In genomic region chr2:71644038-71644470, GRCm38 (mm10) we compare ENCODE assay signal across 8 mouse cellular contexts.
DNase-seq lines count a peak whose midpoint lies in the region; ATAC-seq lines count a peak whose summit lies in the region.

No protein-coding gene starts in this region.

- no peak overlapping the region for H3K9ac ChIP-seq in midbrain, embryonic 13.5 days (replicated peaks)

- DNase-seq in midbrain, embryonic 10.5 days (ENCODE audit: low spot score): no peak
- DNase-seq in embryo, embryonic 11 days: peak; percentile 58
- DNase-seq in induced T-regulatory cell, adult 2 months (ENCODE audit: low read depth): peak; percentile 20
- peak; percentile 27 for DNase-seq in lung, postnatal 14 days
- DNase-seq in spleen, adult 12 weeks (ENCODE audit: low spot score): no peak
- DNase-seq in gastrocnemius, postnatal 4 days (ENCODE audit: low spot score in 2 of 2): no peak
- DNase-seq in c-Kit-positive CD71-positive TER-119-positive erythroid progenitor cells, embryonic 14.5 days (ENCODE audit: low spot score): no peak

- H3K9me3 ChIP-seq in midbrain, embryonic 10.5 days (replicated peaks): peaks cover 11% of the 10 kb centered on the region
- peaks cover 3% of the 10 kb centered on the region; the same call in 1 of the 2 replicates for H3K9me3 ChIP-seq in midbrain, embryonic 13.5 days

- no peaks in the 10 kb centered on the region for H3K27me3 ChIP-seq in midbrain, embryonic 10.5 days (ENCODE audit: low read depth, poor library complexity, severe bottlenecking)
- H3K27me3 ChIP-seq in midbrain, embryonic 13.5 days: no peaks in the 10 kb centered on the region

- no peak overlapping the region for H3K4me3 ChIP-seq in midbrain, embryonic 10.5 days
- H3K4me3 ChIP-seq in midbrain, embryonic 13.5 days (replicated peaks): no peak overlapping the region

- ATAC-seq in midbrain, embryonic 13.5 days: no peak

- H3K4me2 ChIP-seq in midbrain, embryonic 13.5 days (replicated peaks): no peak overlapping the region

- peaks cover 15% of the 10 kb centered on the region for H3K4me1 ChIP-seq in midbrain, embryonic 10.5 days
- peaks cover 9% of the 10 kb centered on the region for H3K4me1 ChIP-seq in midbrain, embryonic 13.5 days (replicated peaks)

- peaks cover under 1% of the 10 kb centered on the region; the same call in 1 of the 2 replicates for H3K36me3 ChIP-seq in midbrain, embryonic 10.5 days
- no peaks in the 10 kb centered on the region for H3K36me3 ChIP-seq in midbrain, embryonic 13.5 days

- H3K27ac ChIP-seq in midbrain, embryonic 10.5 days (replicated peaks): peak overlapping the region; percentile 55
- H3K27ac ChIP-seq in midbrain, embryonic 13.5 days: no peak overlapping the region

- WGBS in midbrain, embryonic 10.5 days: 71% methylated on average over 6 of the region's 6 CpGs
- WGBS in midbrain, embryonic 13.5 days: 68% methylated on average over 6 of the region's 6 CpGs

Comparison
In these comparisons a context has a peak if more than half of its experiments do, and no peak if none do; other contexts are left out.
1. DNase-seq: peak in embryo, embryonic 11 days (single experiment), induced T-regulatory cell, adult 2 months (single experiment) and lung, postnatal 14 days (single experiment); none in midbrain, embryonic 10.5 days (single experiment), spleen, adult 12 weeks (single experiment), gastrocnemius, postnatal 4 days (0 of 2) and c-Kit-positive CD71-positive TER-119-positive erythroid progenitor cells, embryonic 14.5 days (single experiment).